Mouse (Mus musculus): ENCODE measurements around the gene Msi2.

Msi2 gene

DNA sequence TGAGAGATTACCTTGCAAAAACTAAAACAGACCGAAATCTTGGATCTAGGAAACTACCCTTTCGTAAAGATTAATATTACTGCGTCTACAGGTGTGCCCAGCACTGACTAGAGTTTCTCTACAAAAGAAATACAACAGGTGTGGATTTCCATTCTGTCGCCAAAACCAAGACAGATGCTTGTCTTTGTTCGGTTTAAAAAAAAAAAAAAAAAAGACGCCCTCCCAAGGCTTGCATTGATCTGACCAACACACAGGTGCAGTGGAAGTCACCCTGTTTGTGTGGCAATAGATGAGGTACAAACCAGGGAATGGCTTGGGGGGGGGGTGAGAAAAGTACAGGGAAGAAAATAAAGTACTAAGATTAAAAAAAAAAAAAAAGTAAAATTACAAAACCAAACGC lies 4.2 kb downstream of the Msi2 start:
- no peak for DNase-seq (ENCODE audit: extremely low spot score, low spot score)

GRCm38 (mm10) chr11:88713479-88713878 lies 4.8 kb downstream of the Msi2 start:
- DNase-seq (ENCODE audit: extremely low spot score, low spot score) = peak; percentile 12

- DNase-seq (ENCODE audit: extremely low spot score, low spot score) = no peak
These were observed 8.3 kb downstream of the Msi2 start for GRCm38 (mm10) chr11:88709876-88710614.

- DNase-seq (ENCODE audit: extremely low spot score, low spot score) = peak; percentile 44
These were observed 11.0 kb downstream of the Msi2 start for GRCm38 (mm10) chr11:88707228-88707775.

DNA sequence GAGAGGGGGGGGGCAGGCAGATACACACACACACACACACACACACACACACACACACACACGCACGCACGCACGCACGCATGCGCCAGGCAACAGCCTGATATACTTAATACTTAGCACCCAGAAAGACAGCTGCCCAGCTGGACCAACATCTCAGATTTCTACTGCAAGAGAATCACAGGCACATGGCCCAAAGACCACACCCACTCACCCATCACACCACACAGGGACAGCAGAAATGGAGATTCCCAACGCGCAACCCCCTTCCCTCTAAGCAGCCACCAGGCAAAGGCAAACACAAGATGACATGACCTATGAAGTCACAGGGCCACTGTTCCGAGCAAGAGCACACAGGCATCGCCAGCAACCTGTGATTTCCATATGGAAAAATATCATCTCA lies 13.6 kb downstream of the Msi2 start:
- DNase-seq (ENCODE audit: extremely low spot score, low spot score) = no peak

GRCm38 (mm10) chr11:88703220-88703619 lies 15.1 kb downstream of the Msi2 start:
- peak; percentile 32 for DNase-seq (ENCODE audit: extremely low spot score, low spot score)

- peak; percentile 31 for DNase-seq (ENCODE audit: extremely low spot score, low spot score)
These were observed 16.2 kb downstream of the Msi2 start for GRCm38 (mm10) chr11:88701976-88702659.

- no peak for DNase-seq (ENCODE audit: extremely low spot score, low spot score)
These were observed 17.3 kb downstream of the Msi2 start for GRCm38 (mm10) chr11:88701020-88701419.

GRCm38 (mm10) chr11:88700202-88700711 lies 18.1 kb downstream of the Msi2 start:
- no peak for DNase-seq (ENCODE audit: extremely low spot score, low spot score)

DNA sequence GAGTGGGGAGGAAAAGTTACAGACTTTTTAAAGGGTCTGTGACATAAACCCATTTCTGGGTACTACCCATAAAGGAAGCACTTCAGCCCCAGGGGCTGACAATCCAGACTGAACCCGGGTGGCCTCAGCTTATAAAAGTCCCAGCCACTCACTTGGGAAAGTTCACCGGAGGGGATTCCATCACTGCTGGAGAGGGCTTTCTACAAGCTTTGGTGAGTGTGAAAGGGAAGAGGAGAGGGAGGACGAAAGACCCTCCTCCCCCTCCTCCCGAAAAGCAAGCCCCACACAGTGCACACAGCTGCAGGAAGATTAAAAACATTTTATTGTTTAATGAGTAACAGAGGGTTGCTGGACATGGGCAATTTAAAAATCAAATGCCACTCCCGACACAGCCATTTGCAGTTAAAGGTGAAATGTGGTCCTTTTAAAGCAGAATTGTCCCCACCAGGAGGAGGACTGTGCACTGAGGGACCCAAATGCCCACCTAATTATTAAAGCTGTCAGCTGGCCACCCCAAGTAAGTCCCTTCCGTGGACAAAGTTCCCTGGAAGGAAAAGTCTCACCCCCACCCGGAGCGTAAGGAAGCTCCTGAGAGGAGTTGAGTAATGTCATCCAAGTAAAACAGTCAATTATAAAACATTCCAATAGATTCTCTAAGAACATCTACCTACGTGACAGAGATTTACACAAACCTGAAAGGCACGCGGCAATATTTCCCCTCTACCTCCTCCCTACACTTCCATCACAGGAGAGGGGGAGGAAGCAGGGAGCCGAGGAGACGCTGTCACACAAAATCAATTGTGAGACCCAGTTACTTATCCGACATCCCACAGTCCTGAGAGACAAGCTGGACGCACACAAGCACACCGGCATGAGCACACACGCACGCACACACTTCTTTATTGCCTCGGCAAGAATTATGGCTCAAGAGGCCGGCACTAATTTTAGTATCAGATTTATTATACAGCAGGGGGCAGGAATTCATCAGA lies 24.1 kb downstream of the Msi2 start:
- no peak for DNase-seq (ENCODE audit: extremely low spot score, low spot score)

DNA sequence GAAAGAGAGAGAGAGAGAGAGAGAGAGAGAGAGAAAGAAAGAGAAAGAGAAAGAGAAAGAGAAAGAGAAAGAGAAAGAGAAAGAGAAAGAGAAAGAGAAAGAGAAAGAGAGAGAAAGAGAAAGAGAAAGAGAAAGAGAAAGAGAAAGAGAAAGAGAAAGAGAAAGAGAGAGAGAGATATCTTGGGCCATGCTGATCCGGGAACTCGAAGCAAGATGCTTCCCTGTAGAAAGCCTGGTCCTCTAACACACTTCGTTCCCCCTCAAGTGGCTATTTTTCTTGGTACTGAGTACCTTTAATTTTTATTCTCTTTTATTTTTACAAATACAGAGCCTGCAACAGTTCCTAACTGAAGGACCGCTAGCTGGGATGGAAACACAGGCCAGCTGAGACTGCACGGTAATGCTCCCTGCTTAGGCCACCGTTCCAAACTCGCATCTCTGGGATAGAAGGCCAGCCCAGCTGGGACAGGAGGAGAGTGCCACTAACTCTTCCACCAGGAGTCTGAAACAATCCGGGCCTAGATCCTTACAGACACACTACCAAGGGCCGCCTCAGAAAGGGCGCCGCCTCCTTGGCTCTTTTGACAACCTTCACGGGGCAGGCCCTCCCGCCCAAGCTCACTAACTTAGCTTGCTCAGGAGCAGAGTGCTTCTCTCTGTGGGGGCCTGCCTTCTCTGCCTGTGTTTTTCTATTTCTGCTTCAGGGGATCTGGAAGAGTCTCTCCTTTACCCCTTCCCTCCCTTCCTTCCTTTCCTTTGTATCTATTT lies 25.1 kb downstream of the Msi2 start:
- no peak for DNase-seq (ENCODE audit: extremely low spot score, low spot score)

GRCm38 (mm10) chr11:88692374-88692773 lies 25.9 kb downstream of the Msi2 start:
- DNase-seq (ENCODE audit: extremely low spot score, low spot score) = no peak

DNA sequence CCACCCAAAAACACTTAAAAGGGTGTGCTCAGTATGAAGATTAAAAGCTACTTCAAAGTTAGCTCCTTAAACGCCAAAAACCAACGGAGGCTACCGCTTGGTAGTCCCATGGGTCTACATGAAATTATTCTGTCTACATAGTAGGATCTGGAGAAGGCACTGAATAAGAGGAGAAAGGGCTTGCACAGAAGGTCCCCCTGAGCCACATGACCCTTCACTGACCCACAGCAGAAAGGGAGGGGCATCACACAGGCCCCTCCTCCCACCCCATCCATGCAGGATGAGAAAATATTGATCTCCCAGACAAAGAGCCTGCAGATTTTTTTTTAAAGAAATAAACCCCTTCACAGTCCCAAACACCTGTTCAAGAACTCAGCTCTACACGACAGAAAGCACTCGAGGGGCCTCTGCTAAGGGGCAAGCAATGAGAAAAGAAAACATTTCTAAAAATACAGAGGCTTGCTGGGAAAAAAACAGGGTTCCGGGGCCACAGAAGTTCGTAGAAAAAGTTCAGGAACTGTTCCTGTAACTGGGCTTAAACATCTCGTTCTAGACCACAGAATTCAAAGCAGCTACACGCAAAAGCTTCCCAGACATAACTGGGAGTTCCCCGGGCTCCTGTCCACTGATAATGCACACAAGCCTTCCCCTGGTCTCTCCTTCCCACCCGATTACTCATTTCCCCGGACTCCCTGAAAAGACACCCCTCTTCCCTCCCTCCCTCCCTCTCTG lies 27.6 kb downstream of the Msi2 start:
- DNase-seq (ENCODE audit: extremely low spot score, low spot score) = no peak

GRCm38 (mm10) chr11:88689831-88690459 lies 28.4 kb downstream of the Msi2 start:
- DNase-seq (ENCODE audit: extremely low spot score, low spot score) = peak; percentile 38

- no peak for DNase-seq (ENCODE audit: extremely low spot score, low spot score)
These were observed 29.7 kb downstream of the Msi2 start for GRCm38 (mm10) chr11:88688644-88689043.

GRCm38 (mm10) chr11:88687711-88688110 lies 30.6 kb downstream of the Msi2 start:
- no peak for DNase-seq (ENCODE audit: extremely low spot score, low spot score)

DNA sequence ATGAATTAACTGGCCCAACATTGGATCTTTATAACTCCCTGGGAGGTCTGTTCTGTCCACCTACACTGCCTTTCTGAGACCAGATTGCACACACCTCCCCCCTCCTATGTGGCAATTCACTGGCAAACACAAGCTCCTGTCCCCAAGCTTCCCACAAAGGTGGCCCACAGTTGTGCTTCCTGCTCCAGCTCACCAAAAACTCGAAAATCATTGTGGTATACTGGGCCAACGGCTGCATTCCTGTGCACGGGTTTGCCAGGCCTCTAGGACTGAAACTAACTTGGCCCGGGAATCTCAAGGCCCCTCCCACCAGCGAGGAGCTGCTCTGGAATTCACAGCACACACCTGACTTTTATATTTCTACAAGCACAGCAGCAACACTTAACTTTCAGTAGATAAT lies 31.3 kb downstream of the Msi2 start:
- no peak for DNase-seq (ENCODE audit: extremely low spot score, low spot score)

GRCm38 (mm10) chr11:88686061-88686460 lies 32.3 kb downstream of the Msi2 start:
- no peak for DNase-seq (ENCODE audit: extremely low spot score, low spot score)

- DNase-seq (ENCODE audit: extremely low spot score, low spot score) = no peak
These were observed 35.1 kb downstream of the Msi2 start for GRCm38 (mm10) chr11:88683026-88683770.
